Mouse (Mus musculus) WW6 (cell line): ENCODE measurements around the gene Slc18b1.

ENCODE experiments used
- DNase-seq: peaks from one replicate; pipeline ENCODE4 v3.0.0-alpha.2; 2013; ENCODE audit warnings: low read depth, low spot score

Gene Slc18b1

GRCm38 (mm10) chr10:23806201-23806600, 9.4 kb downstream of the Slc18b1 start:
- DNase-seq: no peak

GRCm38 (mm10) chr10:23811635-23812437, 15.1 kb downstream of the Slc18b1 start:
- DNase-seq: peak; percentile 74

- DNase-seq: no peak
Measured at GRCm38 (mm10) chr10:23812438-23812759, 15.6 kb downstream of the Slc18b1 start.

- peak; percentile 84 for DNase-seq
Measured at GRCm38 (mm10) chr10:23812852-23813766, 16.3 kb downstream of the Slc18b1 start.

- no peak for DNase-seq
Measured at GRCm38 (mm10) chr10:23815168-23815567, 18.4 kb downstream of the Slc18b1 start.

- DNase-seq: no peak
Measured at GRCm38 (mm10) chr10:23816241-23816640, 19.5 kb downstream of the Slc18b1 start.

- no peak for DNase-seq
Measured at GRCm38 (mm10) chr10:23826516-23826915, 29.7 kb downstream of the Slc18b1 start.

- DNase-seq: no peak
Measured at GRCm38 (mm10) chr10:23836003-23836964, 39.5 kb downstream of the Slc18b1 start.

GRCm38 (mm10) chr10:23837115-23837514, 40.3 kb downstream of the Slc18b1 start:
- no peak for DNase-seq

GRCm38 (mm10) chr10:23838910-23839309, 42.1 kb downstream of the Slc18b1 start:
- DNase-seq: no peak

GRCm38 (mm10) chr10:23839368-23839767, 42.6 kb downstream of the Slc18b1 start:
- peak; percentile 24 for DNase-seq

- DNase-seq: no peak
Measured at GRCm38 (mm10) chr10:23840496-23840895, 43.7 kb downstream of the Slc18b1 start.

- no peak for DNase-seq
Measured at GRCm38 (mm10) chr10:23851228-23851912, 54.6 kb downstream of the Slc18b1 start, which contains the start of gene Vnn3. Gene Vnn3 (plus strand): TSS chr10:23851462.

- no peak for DNase-seq
Measured at GRCm38 (mm10) chr10:23852096-23852495, 55.3 kb downstream of the Slc18b1 start.

- DNase-seq: no peak
Measured at GRCm38 (mm10) chr10:23864362-23865312, 67.9 kb downstream of the Slc18b1 start.
